Mouse (Mus musculus): ENCODE results near the gene Inpp5k.

GRCm38 (mm10) chr11:75687343-75687993 is 56.7 kb downstream of the Inpp5k start:
- TF ChIP-seq CTCF (conservative IDR thresholded peaks at IDR 0.05 in 1 of 2, IDR thresholded peaks at IDR 0.05 in 1 of 2; ENCODE audit: low read depth in 2 of 2, low read length in 2 of 2) (no peak), TCF12 (IDR thresholded peaks at IDR 0.05; ENCODE audit: low read depth, low read length) (peak; percentile 23; the same call in 1 of the 2 replicates), SIN3A (IDR thresholded peaks at IDR 0.05; ENCODE audit: low read length) (no peak), MAZ (IDR thresholded peaks at IDR 0.05; ENCODE audit: low read depth, low read length) (no peak)

All from CH12.LX (cell line).